Mouse (Mus musculus) heart, postnatal 0 days (tissue): Measurements from ENCODE around the gene 2810021J22Rik. TPM values are rescaled to one million over a fixed set of nuclear protein-coding genes. Genes with fewer than 3 reads are reported as not detected.

Experiments
- ATAC-seq: fragments of 200-750 bp; cut with Nextera tagmentation; 2 replicates; pipeline ENCODE4 v1.8.0; 2017; ENCODE audit warnings: low read depth, moderate number of reproducible peaks, moderate library complexity; ENCODE audit not compliant: insufficient read depth
- DNase-seq: peaks from one replicate; pipeline ENCODE4 v3.0.0-alpha.2; 2016; ENCODE audit warnings: low spot score
- H3K27ac ChIP-seq: fragments of 300-500 bp; sonication (generic); 2 replicates; pipeline ENCODE4 v1.5.1; 2014; ENCODE audit warnings: low read depth, mild to moderate bottlenecking
- H3K27me3 ChIP-seq: fragments of 300-500 bp; sonication (generic); 2 replicates; pipeline ENCODE4 v1.6.1; 2014; ENCODE audit warnings: low read length, mixed read lengths; ENCODE audit not compliant: control insufficient read depth, insufficient read depth
- H3K36me3 ChIP-seq: fragments of 300-500 bp; sonication (generic); replicated peaks from 2 replicates; pipeline ENCODE4 v1.6.1; 2014; ENCODE audit warnings: low read length, mixed read lengths; ENCODE audit not compliant: control insufficient read depth, insufficient read depth
- H3K4me1 ChIP-seq: fragments of 300-500 bp; sonication (generic); 2 replicates; pipeline ENCODE4 v1.6.1; 2014; ENCODE audit warnings: antibody characterized with exemption; ENCODE audit not compliant: control insufficient read depth, insufficient read depth
- H3K4me2 ChIP-seq: fragments of 300-500 bp; sonication (generic); 2 replicates; pipeline ENCODE4 v1.6.1; 2014; ENCODE audit warnings: low read depth, mild to moderate bottlenecking, low read length, moderate library complexity
- H3K4me3 ChIP-seq: fragments of 300-500 bp; sonication (generic); 2 replicates; pipeline ENCODE4 v1.5.1; 2014; ENCODE audit warnings: low read depth, low read length
- H3K9ac ChIP-seq: fragments of 300-500 bp; sonication (generic); replicated peaks from 2 replicates; pipeline ENCODE4 v1.6.1; 2014; ENCODE audit warnings: low read depth, low read length, mixed read lengths
- H3K9me3 ChIP-seq: fragments of 300-500 bp; sonication (generic); replicated peaks from 2 replicates; pipeline ENCODE4 v1.6.1; 2016; ENCODE audit warnings: low read length; ENCODE audit not compliant: control insufficient read depth
- CTCF ChIP-seq: IDR thresholded peaks from 2 replicates; pipeline ENCODE4 v1.5.1; 2016; ENCODE audit warnings: antibody characterized with exemption, control low read depth, low read depth
- EP300 ChIP-seq: IDR thresholded peaks from 2 replicates; pipeline ENCODE4 v1.6.1; 2016; ENCODE audit warnings: antibody characterized with exemption, low read depth
- WGBS: fragments of 180-500 bp; shearing (Covaris S2); extraction: QIAGEN DNeasy Blood & Tissue Kit; methylation state at CpG from one replicate; pipeline ENCODE4 v1.1.7; 2014; 5-methylcytosine and 5-hydroxymethylcytosine counted together
- polyA plus RNA-seq: library from polyadenylated mRNA; unstranded; fragments of >200 nt; fragmentation: Nextera tagmentation; extraction: Ambion mirVana; gene quantifications from 2 replicates; pipeline ENCODE4 v1.2.1, GENCODE M21; 2015
- total RNA-seq: library from RNA; depleted of rRNA; stranded (reverse); fragments of >200 nt; gene quantifications from 2 replicates; pipeline ENCODE4 v1.2.3, GENCODE M21; 2014; ENCODE audit warnings: low replicate concordance

2810021J22Rik gene
- total and polyA plus RNA-seq, 2 experiments from 2014 or later = 1.5 to 2.2 TPM

DNA sequence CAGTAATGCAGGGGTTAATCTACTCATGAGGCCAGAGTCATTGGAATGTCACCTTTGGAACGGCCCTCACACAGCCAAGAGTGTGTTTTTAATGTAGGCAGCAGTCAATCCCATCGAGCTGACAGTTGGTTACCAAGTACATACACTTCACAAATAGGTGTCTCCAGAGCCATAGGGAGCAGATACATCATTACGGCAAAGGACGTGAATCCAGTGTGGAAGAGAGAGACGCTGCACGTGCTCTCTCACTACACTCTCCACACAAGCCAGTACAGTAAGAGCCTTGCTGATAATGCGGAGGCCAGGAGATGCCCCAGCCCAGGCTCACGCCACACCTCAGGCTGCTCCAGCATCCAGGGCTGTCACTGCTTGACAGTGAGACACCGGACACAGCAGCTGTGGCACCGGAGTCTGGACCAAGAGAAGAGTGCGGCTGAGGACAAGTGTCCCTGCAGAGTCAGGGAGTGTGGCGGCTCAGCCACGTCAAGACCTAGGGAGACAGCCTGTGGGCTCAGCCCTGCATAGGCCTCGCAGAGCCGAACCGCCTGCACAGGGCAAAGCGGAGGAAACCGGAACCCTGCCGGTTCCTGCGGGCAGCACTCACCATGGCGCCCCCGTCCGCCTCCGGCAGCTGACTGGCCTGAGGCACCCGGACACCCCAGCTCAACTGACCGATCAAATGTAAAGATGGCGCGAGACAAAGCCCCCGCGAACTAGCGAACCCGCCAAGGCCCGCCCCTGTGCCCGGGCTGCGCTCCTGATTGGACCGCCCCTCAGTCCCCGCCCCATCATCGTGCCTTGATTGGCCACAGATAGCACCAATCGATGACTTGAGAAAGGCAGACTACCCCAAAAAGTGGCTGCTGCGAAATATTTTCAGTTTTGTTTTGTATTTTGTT, 36.7 kb downstream of the 2810021J22Rik start, which contains the start of gene Zfp39:
Gene Zfp39, minus strand, starts transcription at position 715 of the 899 bp plus-strand sequence.
- DNase-seq = peak; percentile 82
- H3K4me2 ChIP-seq = peak within 1 kb of the TSS; percentile 81
- peaks cover 26% of the 10 kb centered on the region for H3K36me3 ChIP-seq
- TF ChIP-seq CTCF (peak; percentile 3; the same call in 1 of the 2 replicates), EP300 (0 out of 2 replicates have a peak, but pooled peaks have one; percentile 30)
- ATAC-seq = peak; percentile 96
- H3K4me1 ChIP-seq = peaks cover 5% of the 10 kb centered on the region; the same call in 1 of the 2 replicates
- peak within 1 kb of the TSS; percentile 73 for H3K4me3 ChIP-seq
- H3K9me3 ChIP-seq = no peaks in the 10 kb centered on the region
- H3K27me3 ChIP-seq = no peaks in the 10 kb centered on the region
- WGBS = under 1% methylated on average over 39 of the region's 40 CpGs
- peak within 1 kb of the TSS; percentile 91 for H3K27ac ChIP-seq
- H3K9ac ChIP-seq = peak within 1 kb of the TSS; percentile 76

DNA sequence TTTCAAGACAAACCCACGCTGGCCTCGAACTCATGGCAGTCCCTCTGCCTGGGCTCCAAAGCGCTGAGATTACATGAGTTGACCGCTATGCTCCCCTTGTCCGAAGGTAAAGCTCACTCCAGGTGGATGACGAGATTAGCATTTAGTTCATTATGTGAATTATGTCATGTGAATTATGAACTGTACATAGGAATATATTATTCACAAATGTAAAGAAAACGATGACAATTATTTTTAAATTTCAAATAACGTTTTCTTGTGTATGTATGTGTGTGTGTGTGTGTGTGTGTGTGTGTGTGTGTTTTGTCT, 37.3 kb downstream of the 2810021J22Rik start:
- peak overlapping the region; percentile 91 for H3K27ac ChIP-seq
- DNase-seq (no peak), ATAC-seq (no peak; the same call in 1 of the 2 replicates)
- no peak for TF ChIP-seq CTCF
- no peak for TF ChIP-seq EP300
- peak overlapping the region; percentile 81 for H3K4me2 ChIP-seq
- no peaks in the 10 kb centered on the region for H3K27me3 ChIP-seq
- H3K4me1 ChIP-seq = peaks cover 5% of the 10 kb centered on the region; the same call in 1 of the 2 replicates
- H3K36me3 ChIP-seq = peaks cover 23% of the 10 kb centered on the region
- H3K9ac ChIP-seq = peak overlapping the region; percentile 76
- 2% methylated on average over 8 of the region's 8 CpGs for WGBS
- H3K9me3 ChIP-seq = no peaks in the 10 kb centered on the region
- peak overlapping the region; percentile 73 for H3K4me3 ChIP-seq

DNA sequence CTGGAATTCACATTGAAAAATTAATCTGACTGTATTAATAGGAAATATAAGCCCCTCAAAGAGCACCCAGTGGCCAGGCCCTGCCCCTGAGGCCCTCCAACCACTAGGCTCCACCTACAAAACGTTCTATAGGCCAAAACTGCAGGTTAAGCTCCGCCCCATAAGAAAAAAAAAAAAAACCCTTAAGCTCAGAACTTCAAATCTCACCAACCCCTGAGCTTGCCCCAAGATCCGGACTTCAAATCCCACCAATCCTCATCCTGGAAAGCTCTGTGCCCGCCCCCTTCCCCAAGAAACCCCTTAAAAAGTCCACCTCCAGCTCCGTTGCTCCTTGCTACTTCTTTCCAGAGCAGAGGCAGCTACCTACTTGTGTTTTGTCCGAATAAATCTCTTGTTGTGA, 37.8 kb downstream of the 2810021J22Rik start:
- DNase-seq = no peak
- no peaks in the 10 kb centered on the region for H3K9me3 ChIP-seq
- ATAC-seq = no peak
- peak overlapping the region; percentile 81; the same call in 1 of the 2 replicates for H3K4me2 ChIP-seq
- H3K4me3 ChIP-seq = no peak overlapping the region
- H3K27ac ChIP-seq = no peak overlapping the region
- 50% methylated on average over 6 of the region's 6 CpGs for WGBS
- H3K4me1 ChIP-seq = peaks cover 5% of the 10 kb centered on the region; the same call in 1 of the 2 replicates
- no peak for TF ChIP-seq CTCF
- no peak for TF ChIP-seq EP300
- H3K9ac ChIP-seq = no peak overlapping the region
- H3K36me3 ChIP-seq = peaks cover 21% of the 10 kb centered on the region
- no peaks in the 10 kb centered on the region for H3K27me3 ChIP-seq

DNA sequence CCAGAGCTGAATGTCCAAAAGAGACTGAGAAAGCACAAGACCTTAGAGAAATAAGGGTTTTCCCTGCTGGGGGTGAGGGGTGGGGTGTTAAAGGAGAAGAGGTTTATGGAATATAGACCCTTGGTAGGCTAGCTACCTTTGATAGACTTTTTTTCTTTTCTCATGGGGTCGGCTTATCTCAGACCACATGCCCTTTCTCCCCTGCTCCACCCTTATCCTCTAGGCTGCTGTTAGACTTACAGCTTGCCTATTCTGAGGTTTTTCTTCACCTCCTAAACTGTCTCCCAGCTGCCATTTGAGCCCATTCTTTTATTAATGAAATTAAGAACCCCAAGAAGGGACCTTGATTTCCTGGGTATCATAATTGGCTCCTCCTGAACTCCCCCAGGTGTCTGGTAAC, 46.8 kb downstream of the 2810021J22Rik start:
- WGBS = 67% methylated on average over 1 of the region's 1 CpGs
- H3K4me2 ChIP-seq = peak overlapping the region; percentile 90; the same call in 1 of the 2 replicates
- H3K4me3 ChIP-seq = no peak overlapping the region

DNA sequence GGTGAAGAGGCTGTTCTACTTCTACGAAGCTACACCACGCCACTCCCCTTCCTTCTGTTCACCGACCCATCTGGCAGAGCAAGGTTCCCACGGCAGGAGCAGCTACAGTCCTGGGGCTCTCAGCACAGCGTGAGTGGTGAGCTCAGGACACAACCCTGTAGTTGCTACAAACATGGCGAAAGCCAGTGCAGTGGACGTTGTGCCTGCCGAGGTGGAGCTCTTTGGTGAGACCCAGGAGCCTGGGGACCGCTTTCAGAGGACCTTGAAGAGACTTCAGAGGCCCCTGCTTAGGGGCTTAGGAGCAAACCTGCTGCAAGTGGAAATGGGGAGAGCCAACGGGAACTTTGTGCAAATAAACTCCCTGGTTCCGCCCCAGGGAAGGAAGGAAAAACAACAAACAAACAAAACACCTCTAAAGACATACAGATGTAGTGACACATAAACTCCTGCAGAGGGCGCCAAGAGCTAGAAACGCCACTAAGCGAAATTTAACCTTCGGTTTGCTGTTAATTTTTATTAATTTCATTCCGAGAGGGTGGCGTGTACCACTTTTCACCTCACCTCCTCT, 47.5 kb downstream of the 2810021J22Rik start:
- Histone ChIP-seq H3K27me3 (no peaks in the 10 kb centered on the region), H3K9me3 (no peaks in the 10 kb centered on the region), H3K4me1 (no peaks in the 10 kb centered on the region), H3K27ac (peak overlapping the region; percentile 57), H3K9ac (peak overlapping the region; percentile 68), H3K36me3 (no peaks in the 10 kb centered on the region), H3K4me3 (peak overlapping the region; percentile 46), H3K4me2 (peak overlapping the region; percentile 90)
- peak; percentile 69 for TF ChIP-seq CTCF
- no peak for TF ChIP-seq EP300
- ATAC-seq = peak; percentile 47; the same call in 1 of the 2 replicates
- 7% methylated on average over 17 of the region's 17 CpGs for WGBS
- DNase-seq = peak; percentile 67

More for the DNA sequence above, 46.8 kb downstream of the 2810021J22Rik start:
- no peak for ATAC-seq
- H3K4me1 ChIP-seq = no peaks in the 10 kb centered on the region
- H3K9me3 ChIP-seq = no peaks in the 10 kb centered on the region
- H3K36me3 ChIP-seq = no peaks in the 10 kb centered on the region
- DNase-seq = no peak
- no peak for TF ChIP-seq EP300
- no peak for TF ChIP-seq CTCF
- H3K27me3 ChIP-seq = no peaks in the 10 kb centered on the region
- no peak overlapping the region for H3K27ac ChIP-seq
- H3K9ac ChIP-seq = 0 out of 2 replicates have a peak overlapping the region, but pooled peaks have one; percentile 68
